Mouse (Mus musculus) liver, embryonic 14.5 days (tissue): ENCODE measurements at regions not wholly inside any gene's neighbourhood (a gene's known extent, or its start where the extent isn't known, plus 50 kb on each side); places are given as distances from the start of the nearest gene placed in this dataset.

Experiments
- ATAC-seq: fragments of 200-750 bp; cut with Nextera tagmentation; 2 replicates; pipeline ENCODE4 v1.8.0; 2017; ENCODE audit warnings: moderate number of reproducible peaks, mild to moderate bottlenecking, moderate library complexity; ENCODE audit not compliant: insufficient read depth
- DNase-seq, 3 experiments: peaks; one replicate each; pipeline ENCODE4 v3.0.0-alpha.2; 2012 to 2013; ENCODE audit warnings: low read depth in 3 of 3, low spot score in 3 of 3
- H3K27ac ChIP-seq: fragments of 300-500 bp; sonication (generic); 2 replicates; pipeline ENCODE4 v1.5.1; 2014; ENCODE audit warnings: moderate library complexity, mild to moderate bottlenecking, control low read depth, inconsistent platforms
- H3K27me3 ChIP-seq: fragments of 300-500 bp; sonication (generic); 2 replicates; pipeline ENCODE4 v1.6.1; 2014; ENCODE audit warnings: mild to moderate bottlenecking, low read length, moderate library complexity; ENCODE audit not compliant: control insufficient read depth, insufficient read depth
- H3K36me3 ChIP-seq: fragments of 300-500 bp; sonication (generic); replicated peaks from 2 replicates; pipeline ENCODE4 v1.6.1; 2014; ENCODE audit warnings: low read depth; ENCODE audit not compliant: control insufficient read depth, insufficient read depth
- H3K4me1 ChIP-seq, 2 experiments: fragments of 200-500 bp in 1 of 2; fragments of 300-500 bp in 1 of 2; sonication (generic) in 1 of 2; replicated peaks; 2 replicates each; pipeline ENCODE4 v1.6.1; 2012 to 2014; ENCODE audit warnings: antibody characterized with exemption in 1 of 2, inconsistent platforms in 1 of 2, low read length in 1 of 2; ENCODE audit not compliant: control insufficient read depth in 2 of 2, insufficient read depth in 2 of 2
- H3K4me2 ChIP-seq: fragments of 300-500 bp; sonication (generic); 2 replicates; pipeline ENCODE4 v1.6.1; 2014; ENCODE audit warnings: low read depth, mild to moderate bottlenecking, control low read depth, moderate library complexity
- H3K4me3 ChIP-seq, 2 experiments: fragments of 200-500 bp in 1 of 2; fragments of 300-500 bp in 1 of 2; sonication (generic) in 1 of 2; 2 replicates each; pipeline ENCODE4 v1.5.1; 2012 to 2014; ENCODE audit warnings: low read depth in 2 of 2, low read length in 2 of 2, mild to moderate bottlenecking in 2 of 2, control low read depth in 1 of 2, inconsistent platforms in 1 of 2, moderate library complexity in 1 of 2; ENCODE audit not compliant: insufficient read depth in 1 of 2
- H3K9ac ChIP-seq: fragments of 300-500 bp; sonication (generic); replicated peaks from 2 replicates; pipeline ENCODE4 v1.6.1; 2014; ENCODE audit warnings: mild to moderate bottlenecking, control low read depth, moderate library complexity
- H3K9me3 ChIP-seq: fragments of 300-500 bp; sonication (generic); 2 replicates; pipeline ENCODE4 v1.6.1; 2016; ENCODE audit warnings: low read length, mixed read lengths; ENCODE audit not compliant: control insufficient read depth
- CTCF ChIP-seq: IDR thresholded peaks from 2 replicates; pipeline ENCODE4 v1.5.1; 2016; ENCODE audit warnings: antibody characterized with exemption, low read depth, control low read depth
- EP300 ChIP-seq: IDR thresholded peaks from 2 replicates; pipeline ENCODE4 v1.6.1; 2016; ENCODE audit warnings: antibody characterized with exemption, low read depth
- WGBS: fragments of 180-500 bp; shearing (Covaris S2); extraction: QIAGEN DNeasy Blood & Tissue Kit; methylation state at CpG from one replicate; pipeline ENCODE4 v1.1.7; 2014; ENCODE audit not compliant: insufficient replicate concordance; 5-methylcytosine and 5-hydroxymethylcytosine counted together

DNA sequence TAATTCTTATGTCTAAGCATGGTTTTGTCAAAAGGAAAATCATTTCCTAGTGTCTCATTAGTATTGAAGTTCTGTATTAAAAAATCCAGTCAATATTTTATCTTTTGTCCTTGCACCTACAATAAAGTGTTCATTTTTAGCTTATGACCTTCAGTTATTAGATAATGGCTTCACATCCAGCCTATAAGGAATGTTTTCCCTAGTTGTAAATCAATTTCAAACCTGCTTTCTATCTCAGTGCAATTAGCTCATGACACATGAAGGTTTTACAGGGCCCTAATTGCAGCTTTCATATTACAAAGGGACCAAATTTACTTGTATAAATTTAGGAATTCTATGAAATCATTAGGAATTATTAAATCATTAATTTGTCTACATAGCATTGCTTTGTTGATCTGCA, 153.8 kb downstream of the Rps29 start:
- TF ChIP-seq EP300, result no peak
- TF ChIP-seq CTCF, result no peak
- ATAC-seq, result no peak
- H3K9me3 ChIP-seq, result no peaks in the 10 kb centered on the region
- H3K36me3 ChIP-seq, result no peaks in the 10 kb centered on the region
- H3K27ac ChIP-seq, result no peak overlapping the region
- no peaks in the 10 kb centered on the region for H3K4me1 ChIP-seq
- no peak overlapping the region for H3K9ac ChIP-seq
- H3K27me3 ChIP-seq, result no peaks in the 10 kb centered on the region
- H3K4me2 ChIP-seq, result no peak overlapping the region
- no peak for DNase-seq
- no peak overlapping the region for H3K4me3 ChIP-seq

DNA sequence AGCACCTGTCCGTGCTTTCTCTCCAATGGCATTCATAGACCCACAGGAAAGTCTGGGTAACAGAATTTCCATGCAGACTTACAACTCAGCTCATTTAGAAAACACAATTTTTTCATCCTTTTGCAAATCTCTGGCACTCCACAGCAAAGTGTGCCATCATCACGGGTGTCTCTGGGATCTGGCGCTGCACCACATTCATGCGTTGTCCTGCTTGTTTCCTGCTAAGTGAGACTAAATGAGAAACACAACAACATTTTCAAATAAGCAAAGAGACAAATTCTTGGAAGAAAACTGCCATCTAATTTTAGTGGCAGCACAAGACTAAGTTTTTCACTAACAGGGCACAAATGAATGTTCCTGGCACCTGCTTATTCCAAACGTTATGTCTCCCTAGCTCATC, 156.9 kb downstream of the Rps29 start:
- H3K27me3 ChIP-seq, result no peaks in the 10 kb centered on the region
- 69% methylated on average over 5 of the region's 5 CpGs for WGBS
- H3K9ac ChIP-seq, result no peak overlapping the region
- H3K4me1 ChIP-seq, result no peaks in the 10 kb centered on the region
- no peak overlapping the region for H3K4me2 ChIP-seq
- ATAC-seq (no peak), DNase-seq (no peak)
- H3K9me3 ChIP-seq, result no peaks in the 10 kb centered on the region
- TF ChIP-seq EP300, result no peak
- no peak for TF ChIP-seq CTCF
- H3K27ac ChIP-seq, result no peak overlapping the region
- H3K4me3 ChIP-seq, result no peak overlapping the region
- no peaks in the 10 kb centered on the region for H3K36me3 ChIP-seq

DNA sequence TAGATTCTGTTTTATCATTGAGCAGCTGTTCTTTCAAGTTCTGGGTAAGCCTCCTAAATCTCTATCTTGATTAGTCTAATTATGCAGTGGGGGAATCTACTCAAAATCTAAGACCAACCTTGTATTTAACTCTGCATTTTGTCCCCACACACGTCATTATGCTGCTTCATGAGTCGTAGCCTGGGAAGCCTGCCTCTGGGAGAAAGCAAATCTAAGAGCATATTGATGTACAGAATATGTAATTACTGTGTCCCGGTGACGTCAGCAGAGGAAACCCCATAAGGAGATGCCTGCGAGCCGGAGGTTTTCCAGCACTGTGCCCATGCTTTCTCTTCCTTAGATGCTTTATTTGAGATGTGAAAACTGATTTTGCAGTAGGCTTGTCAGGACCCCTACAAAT, 161.7 kb downstream of the Rps29 start:
- ATAC-seq (no peak), DNase-seq (no peak)
- TF ChIP-seq CTCF, result no peak
- no peak for TF ChIP-seq EP300
- 63% methylated on average over 6 of the region's 6 CpGs for WGBS
- Histone ChIP-seq H3K4me3 (no peak overlapping the region), H3K27ac (no peak overlapping the region), H3K9ac (no peak overlapping the region), H3K27me3 (no peaks in the 10 kb centered on the region), H3K4me1 (no peaks in the 10 kb centered on the region), H3K4me2 (no peak overlapping the region), H3K9me3 (no peaks in the 10 kb centered on the region), H3K36me3 (no peaks in the 10 kb centered on the region)

DNA sequence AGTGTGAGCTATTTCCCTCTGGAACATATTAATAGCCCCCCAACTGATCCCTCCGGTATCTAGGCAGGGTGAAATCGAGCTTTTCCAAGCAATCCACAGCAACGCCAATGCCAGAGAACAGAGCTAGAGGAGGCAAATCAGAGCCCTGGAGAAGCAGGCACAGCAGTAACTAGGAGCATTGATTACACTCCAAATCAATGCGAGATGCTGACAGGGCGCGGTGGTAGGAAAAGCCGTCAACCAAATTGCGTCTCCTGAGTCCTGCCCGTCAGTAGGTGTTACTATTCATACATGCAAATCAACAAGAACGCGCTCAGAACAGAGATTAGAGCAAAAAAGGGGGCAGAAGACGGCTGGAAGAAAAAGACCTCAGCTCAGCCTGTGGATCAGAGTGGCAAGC, 162.2 kb downstream of the Rps29 start:
- WGBS, result 50% methylated on average over 12 of the region's 12 CpGs
- no peak for ATAC-seq
- Histone ChIP-seq H3K9ac (no peak overlapping the region), H3K4me1 (no peaks in the 10 kb centered on the region), H3K27ac (no peak overlapping the region), H3K27me3 (no peaks in the 10 kb centered on the region), H3K4me2 (no peak overlapping the region), H3K36me3 (no peaks in the 10 kb centered on the region), H3K4me3 (no peak overlapping the region), H3K9me3 (no peaks in the 10 kb centered on the region)
- no peak for DNase-seq
- TF ChIP-seq CTCF (no peak), EP300 (no peak)

DNA sequence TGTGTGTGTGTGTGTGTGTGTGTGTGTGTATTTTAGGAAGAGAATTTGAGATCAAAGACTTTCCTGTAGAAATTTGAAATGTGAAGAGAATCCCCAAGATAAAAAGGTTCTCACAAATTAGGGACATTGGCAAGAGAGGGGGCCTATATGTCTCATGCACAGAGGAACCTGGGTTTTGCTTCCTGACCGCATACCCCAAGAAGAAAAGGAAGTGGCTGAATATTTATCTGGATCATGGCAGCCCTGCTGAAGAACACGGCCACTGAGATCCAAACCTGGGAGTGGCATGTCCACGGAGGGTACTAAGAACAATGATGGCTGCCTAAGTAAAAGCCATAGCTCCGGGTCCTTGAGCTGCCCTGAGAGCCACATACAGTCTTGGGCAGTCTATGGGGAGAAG, 178.3 kb downstream of the Rps29 start:
- 52% methylated on average over 4 of the region's 4 CpGs for WGBS
- Histone ChIP-seq H3K9ac (no peak overlapping the region), H3K36me3 (no peaks in the 10 kb centered on the region), H3K9me3 (no peaks in the 10 kb centered on the region), H3K4me1 (no peaks in the 10 kb centered on the region), H3K27me3 (no peaks in the 10 kb centered on the region), H3K4me3 (no peak overlapping the region), H3K27ac (no peak overlapping the region), H3K4me2 (no peak overlapping the region)
- no peak for ATAC-seq
- TF ChIP-seq CTCF (no peak), EP300 (no peak)
- no peak for DNase-seq

DNA sequence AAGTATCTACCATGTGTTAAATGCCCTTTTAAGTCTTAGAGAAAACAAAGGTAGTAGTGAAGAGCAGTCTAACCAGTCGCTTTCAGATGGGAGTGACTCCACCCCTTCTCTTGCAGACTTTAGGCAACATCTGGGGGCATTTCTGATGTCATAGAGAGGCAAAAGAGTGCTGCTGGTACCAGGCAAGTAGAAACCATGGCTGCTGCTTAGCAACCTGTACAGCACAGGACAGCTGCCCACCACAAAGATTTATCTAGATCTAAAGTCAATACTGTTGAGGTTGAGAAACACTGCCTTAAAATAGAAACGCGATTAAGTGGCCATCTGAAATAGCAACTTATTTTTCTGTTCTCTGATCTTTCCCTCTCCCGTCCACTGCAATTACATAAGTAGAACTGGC, 178.8 kb downstream of the Rps29 start:
- H3K9me3 ChIP-seq, result no peaks in the 10 kb centered on the region
- H3K27me3 ChIP-seq, result no peaks in the 10 kb centered on the region
- H3K4me1 ChIP-seq, result no peaks in the 10 kb centered on the region
- TF ChIP-seq CTCF (no peak), EP300 (no peak)
- no peak overlapping the region for H3K27ac ChIP-seq
- no peak overlapping the region for H3K4me3 ChIP-seq
- WGBS, result 49% methylated on average over 4 of the region's 4 CpGs
- DNase-seq (no peak), ATAC-seq (no peak)
- no peak overlapping the region for H3K4me2 ChIP-seq
- no peak overlapping the region for H3K9ac ChIP-seq
- H3K36me3 ChIP-seq, result no peaks in the 10 kb centered on the region
